Mouse (Mus musculus) liver, adult 2 months (tissue): ENCODE data around the gene Foxp1. TPM values are rescaled to one million over a fixed set of nuclear protein-coding genes. Genes with fewer than 3 reads are reported as not detected.

ENCODE experiments used
- DNase-seq: peaks from one replicate; pipeline ENCODE4 v3.0.0-alpha.2; 2011; ENCODE audit warnings: low read depth, low spot score; ENCODE audit errors: extremely low read depth
- H3K27ac ChIP-seq: fragments of 200-500 bp; replicated peaks from 2 replicates; pipeline ENCODE4 v1.5.1; 2012; ENCODE audit warnings: low read depth, mild to moderate bottlenecking, control low read depth, inconsistent platforms, low read length; ENCODE audit not compliant: insufficient read depth
- H3K27me3 ChIP-seq: fragments of 200-500 bp; 2 replicates; pipeline ENCODE4 v1.6.1; 2012; ENCODE audit warnings: mild to moderate bottlenecking, moderate library complexity, low read length, inconsistent platforms; ENCODE audit not compliant: control insufficient read depth, insufficient read depth
- H3K36me3 ChIP-seq: fragments of 200-500 bp; 2 replicates; pipeline ENCODE4 v1.6.1; 2012; ENCODE audit warnings: low read length, inconsistent platforms; ENCODE audit not compliant: control insufficient read depth, insufficient read depth
- H3K4me1 ChIP-seq: fragments of 200-500 bp; 2 replicates; pipeline ENCODE4 v1.6.1; 2011; ENCODE audit warnings: low read length; ENCODE audit not compliant: control insufficient read depth, insufficient read depth
- H3K4me3 ChIP-seq: fragments of 200-500 bp; 2 replicates; pipeline ENCODE4 v1.5.1; 2011; ENCODE audit warnings: low read depth, mild to moderate bottlenecking, control low read depth, low read length, moderate library complexity; ENCODE audit not compliant: insufficient read depth
- H3K79me2 ChIP-seq: fragments of 200-500 bp; 2 replicates; pipeline ENCODE4 v1.6.1; 2012; ENCODE audit warnings: inconsistent platforms, mild to moderate bottlenecking, low read length, moderate library complexity; ENCODE audit not compliant: control insufficient read depth, insufficient read depth
- H3K9ac ChIP-seq: fragments of 200-500 bp; 2 replicates; pipeline ENCODE4 v1.6.1; 2012; ENCODE audit warnings: low read depth, mild to moderate bottlenecking, control low read depth, inconsistent platforms, low read length
- CTCF ChIP-seq: fragments of 200-500 bp; IDR thresholded peaks from 2 replicates; pipeline ENCODE4 v1.5.1; 2011; ENCODE audit warnings: low read depth, low read length, control low read depth
- POLR2A ChIP-seq: fragments of 200-500 bp; IDR thresholded peaks from 2 replicates; pipeline ENCODE4 v1.6.1; 2011; ENCODE audit warnings: low read length, control low read depth; ENCODE audit not compliant: insufficient read depth; ENCODE audit errors: extremely low read depth
- WGBS: fragments of 180-500 bp; shearing (Covaris S2); methylation state at CpG from one replicate; pipeline ENCODE4 v1.1.7; 2018; 5-methylcytosine and 5-hydroxymethylcytosine counted together
- polyA plus RNA-seq: library from polyadenylated mRNA; depleted of rRNA; stranded (reverse); fragments of >200 nt; gene quantifications from 2 replicates; pipeline ENCODE4 v1.2.3, GENCODE M21; 2012
- total RNA-seq: library from RNA; depleted of rRNA; stranded (reverse); fragments of >200 nt; gene quantifications from 2 replicates; pipeline ENCODE4 v1.2.3, GENCODE M21; 2014

Gene Foxp1
- total and polyA plus RNA-seq, 2 experiments: 22.7 to 24.8 TPM

DNA sequence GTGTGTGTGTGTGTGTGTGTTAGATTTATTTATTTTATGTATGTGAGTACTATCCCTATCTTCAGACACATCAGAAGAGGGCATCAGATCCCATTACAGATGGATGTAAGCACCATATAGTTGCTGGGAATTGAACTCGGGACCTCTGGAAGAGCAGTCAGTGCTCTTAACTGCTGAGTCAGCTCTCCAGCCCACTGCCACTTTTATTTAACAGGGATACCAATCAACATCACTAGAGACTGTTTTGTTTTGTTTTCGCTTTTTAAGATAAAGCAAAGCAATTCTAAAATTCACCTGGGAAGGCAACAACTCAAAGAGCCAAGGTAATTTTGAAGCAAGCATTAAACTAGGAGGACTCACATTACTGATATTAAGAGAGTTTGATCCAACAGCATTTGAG, 23.9 kb upstream of the Foxp1 start:
- Histone ChIP-seq H3K79me2 (no peaks in the 10 kb centered on the region), H3K27me3 (no peaks in the 10 kb centered on the region), H3K36me3 (no peaks in the 10 kb centered on the region), H3K9ac (no peak overlapping the region), H3K4me1 (no peaks in the 10 kb centered on the region), H3K4me3 (no peak overlapping the region), H3K27ac (no peak overlapping the region)
- TF ChIP-seq POLR2A: no peak
- TF ChIP-seq CTCF: no peak
- 97% methylated on average over 2 of the region's 2 CpGs for WGBS
- no peak for DNase-seq

DNA sequence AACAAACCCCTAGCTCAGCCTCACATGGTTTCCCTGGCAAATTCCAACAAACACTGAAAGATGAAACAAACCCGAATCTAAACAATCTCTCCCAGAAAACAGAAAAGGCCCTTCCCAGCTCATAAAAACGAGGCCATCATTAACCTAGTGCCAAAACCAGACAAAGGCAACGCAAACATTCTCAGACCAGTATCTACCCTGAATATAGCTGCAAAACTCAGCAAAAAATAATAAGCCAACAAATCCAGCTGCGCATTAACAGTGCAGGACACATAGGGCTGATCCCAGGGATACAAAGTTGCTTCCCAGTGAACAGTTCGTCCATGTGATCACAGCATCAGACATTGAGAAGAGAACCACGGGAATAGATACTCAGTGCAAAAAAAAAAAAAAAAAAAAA, 22.9 kb upstream of the Foxp1 start:
- WGBS: 79% methylated on average over 6 of the region's 6 CpGs
- TF ChIP-seq POLR2A: no peak
- no peak for TF ChIP-seq CTCF
- Histone ChIP-seq H3K27ac (no peak overlapping the region), H3K4me1 (0 out of 2 replicates have a peak, but pooled peaks cover 2% of the 10 kb centered on the region), H3K79me2 (no peaks in the 10 kb centered on the region), H3K4me3 (no peak overlapping the region), H3K27me3 (no peaks in the 10 kb centered on the region), H3K9ac (no peak overlapping the region), H3K36me3 (no peaks in the 10 kb centered on the region)
- DNase-seq: no peak

DNA sequence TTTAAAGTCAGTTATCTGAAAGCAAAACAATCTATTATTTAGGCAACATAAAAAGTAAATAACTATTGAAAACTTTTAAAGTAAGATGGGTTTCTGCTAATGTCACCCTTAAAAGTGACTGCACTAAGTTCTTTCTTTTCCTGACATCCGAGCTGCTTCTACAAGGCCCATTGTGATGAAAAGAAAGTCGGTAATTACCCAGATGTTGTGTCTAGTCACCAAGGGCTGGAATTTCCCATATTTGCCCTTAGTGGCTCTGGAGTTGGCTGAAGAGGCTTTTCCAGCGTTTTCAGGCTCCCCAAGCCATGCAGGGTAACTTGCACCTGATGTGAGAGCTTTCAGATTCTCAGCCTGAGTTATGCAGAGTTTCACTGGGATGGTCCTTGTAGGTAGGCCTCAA, 18.6 kb upstream of the Foxp1 start:
- H3K36me3 ChIP-seq: no peaks in the 10 kb centered on the region
- no peaks in the 10 kb centered on the region for H3K27me3 ChIP-seq
- TF ChIP-seq POLR2A: no peak
- TF ChIP-seq CTCF: no peak
- H3K9ac ChIP-seq: no peak overlapping the region
- 62% methylated on average over 3 of the region's 3 CpGs for WGBS
- peaks cover 2% of the 10 kb centered on the region; the same call in 1 of the 2 replicates for H3K4me1 ChIP-seq
- no peak overlapping the region; the same call in 1 of the 2 replicates for H3K27ac ChIP-seq
- DNase-seq: no peak
- H3K79me2 ChIP-seq: no peaks in the 10 kb centered on the region
- no peak overlapping the region for H3K4me3 ChIP-seq

DNA sequence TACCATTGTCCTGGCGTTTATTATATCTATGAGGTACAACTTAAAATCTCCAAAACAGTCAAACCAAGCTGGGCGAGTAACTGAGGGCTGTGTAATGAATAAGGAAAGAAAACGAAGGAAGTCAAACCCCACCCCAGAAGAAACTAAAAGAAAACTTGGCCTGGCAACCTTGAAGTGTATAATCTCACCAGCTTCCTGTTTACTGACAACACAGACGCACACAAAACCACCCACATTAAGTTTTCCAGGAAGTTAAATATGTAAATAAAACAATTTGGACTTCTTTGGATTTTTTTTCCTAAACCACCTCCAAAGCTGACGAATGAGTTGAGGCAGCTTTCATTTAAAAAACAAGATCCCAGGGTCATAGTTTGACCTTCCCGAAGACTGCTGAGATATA, 18.1 kb upstream of the Foxp1 start:
- DNase-seq: peak; percentile 8
- Histone ChIP-seq H3K4me3 (no peak overlapping the region), H3K36me3 (no peaks in the 10 kb centered on the region), H3K79me2 (no peaks in the 10 kb centered on the region), H3K9ac (no peak overlapping the region), H3K4me1 (peaks cover 2% of the 10 kb centered on the region; the same call in 1 of the 2 replicates), H3K27ac (no peak overlapping the region; the same call in 1 of the 2 replicates), H3K27me3 (no peaks in the 10 kb centered on the region)
- TF ChIP-seq POLR2A: no peak
- TF ChIP-seq CTCF: no peak
- 69% methylated on average over 6 of the region's 6 CpGs for WGBS

DNA sequence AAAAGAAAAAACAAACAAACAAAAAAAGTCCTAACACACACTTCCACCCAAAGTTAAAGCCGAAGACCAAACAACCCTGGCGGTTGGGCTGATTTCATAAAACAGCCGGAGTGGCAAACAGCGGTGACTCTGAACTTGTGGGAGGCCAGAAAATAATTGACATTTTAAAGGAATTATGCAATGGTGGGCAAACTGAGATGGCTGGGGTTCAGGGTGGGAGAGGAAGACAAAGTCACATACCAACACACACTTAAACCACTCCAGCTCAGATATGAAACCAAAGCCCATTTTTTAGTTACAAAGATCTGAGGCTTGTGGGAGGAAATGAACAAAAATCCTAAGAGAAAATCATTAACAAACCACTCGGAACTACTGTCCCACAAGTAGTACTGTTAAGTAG, 17.6 kb upstream of the Foxp1 start:
- no peak overlapping the region for H3K4me3 ChIP-seq
- no peaks in the 10 kb centered on the region for H3K36me3 ChIP-seq
- H3K4me1 ChIP-seq: peaks cover 2% of the 10 kb centered on the region; the same call in 1 of the 2 replicates
- TF ChIP-seq POLR2A: no peak
- no peak for TF ChIP-seq CTCF
- H3K27me3 ChIP-seq: no peaks in the 10 kb centered on the region
- H3K27ac ChIP-seq: no peak overlapping the region; the same call in 1 of the 2 replicates
- no peaks in the 10 kb centered on the region for H3K79me2 ChIP-seq
- no peak for DNase-seq
- H3K9ac ChIP-seq: no peak overlapping the region
- WGBS: 22% methylated on average over 5 of the region's 5 CpGs

DNA sequence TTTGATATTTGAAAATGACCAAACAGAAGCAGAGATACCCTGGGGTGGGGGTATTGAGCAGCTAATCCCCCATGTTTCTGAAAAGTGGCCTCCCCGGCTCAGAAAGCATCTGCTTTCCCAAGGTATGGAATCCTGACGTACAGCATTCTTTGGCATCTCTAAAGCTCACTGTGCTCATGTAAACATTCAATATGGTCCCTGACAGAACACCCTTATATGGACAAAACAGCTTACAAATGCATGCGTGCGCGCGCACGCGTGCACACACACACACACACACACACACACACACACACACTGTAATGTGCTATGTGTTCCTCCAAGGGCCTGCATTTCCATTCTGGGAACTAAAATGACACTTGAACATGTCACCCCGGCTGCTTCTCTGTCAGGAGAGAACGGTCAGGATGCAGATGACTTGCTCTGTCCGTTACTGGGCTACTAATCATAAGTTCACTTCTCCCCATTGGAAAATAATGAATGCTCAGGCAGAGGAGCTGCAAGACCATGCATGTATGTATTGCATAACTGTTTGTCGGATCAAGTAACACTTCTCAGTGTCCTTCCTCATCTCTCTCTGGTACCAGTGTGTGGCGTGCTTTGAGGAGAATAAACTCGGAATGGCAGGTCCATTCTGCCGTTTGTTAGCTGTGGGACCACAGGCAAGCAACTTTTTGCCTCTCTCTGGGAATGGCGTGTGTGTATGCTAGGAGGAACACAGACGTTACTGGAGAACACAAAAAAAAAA, 15.8 kb upstream of the Foxp1 start:
- 89% methylated on average over 17 of the region's 17 CpGs for WGBS
- no peak overlapping the region for H3K4me3 ChIP-seq
- H3K27me3 ChIP-seq: no peaks in the 10 kb centered on the region
- H3K9ac ChIP-seq: no peak overlapping the region
- no peak for DNase-seq
- H3K36me3 ChIP-seq: no peaks in the 10 kb centered on the region
- no peaks in the 10 kb centered on the region for H3K79me2 ChIP-seq
- H3K27ac ChIP-seq: no peak overlapping the region
- peaks cover 2% of the 10 kb centered on the region; the same call in 1 of the 2 replicates for H3K4me1 ChIP-seq
- TF ChIP-seq CTCF (no peak), POLR2A (no peak)
